Mouse (Mus musculus): Measurements from ENCODE around the gene Ppm1b. TPM values are rescaled to one million over a fixed set of nuclear protein-coding genes. Genes with fewer than 3 reads are reported as not detected.

Ppm1b gene
- polyA plus RNA-seq, 1 experiment from 2014 or later = 97.2 TPM

GRCm38 (mm10) chr17:85059136-85059535 lies 102.6 kb downstream of the Ppm1b start:
- H3K4me2 ChIP-seq = no peak overlapping the region
- 89% methylated on average over 6 of the region's 6 CpGs for WGBS
- peaks cover 22% of the 10 kb centered on the region for H3K36me3 ChIP-seq
- H3K4me3 ChIP-seq = no peak overlapping the region
- no peak for ATAC-seq (ENCODE audit: low FRiP score)
- no peaks in the 10 kb centered on the region for H3K27me3 ChIP-seq
- no peak overlapping the region for H3K27ac ChIP-seq
- no peaks in the 10 kb centered on the region for H3K4me1 ChIP-seq (replicated peaks)
- no peak overlapping the region for H3K9ac ChIP-seq
- H3K9me3 ChIP-seq = no peaks in the 10 kb centered on the region

GRCm38 (mm10) chr17:85063560-85063959 lies 107.0 kb downstream of the Ppm1b start:
- ATAC-seq (ENCODE audit: low FRiP score) = no peak
- Histone ChIP-seq H3K9ac (no peak overlapping the region), H3K4me1 (replicated peaks) (no peaks in the 10 kb centered on the region), H3K9me3 (no peaks in the 10 kb centered on the region), H3K4me3 (no peak overlapping the region), H3K27me3 (no peaks in the 10 kb centered on the region), H3K27ac (no peak overlapping the region), H3K36me3 (peaks cover 65% of the 10 kb centered on the region), H3K4me2 (no peak overlapping the region)
- WGBS = 90% methylated on average over 7 of the region's 7 CpGs

DNA sequence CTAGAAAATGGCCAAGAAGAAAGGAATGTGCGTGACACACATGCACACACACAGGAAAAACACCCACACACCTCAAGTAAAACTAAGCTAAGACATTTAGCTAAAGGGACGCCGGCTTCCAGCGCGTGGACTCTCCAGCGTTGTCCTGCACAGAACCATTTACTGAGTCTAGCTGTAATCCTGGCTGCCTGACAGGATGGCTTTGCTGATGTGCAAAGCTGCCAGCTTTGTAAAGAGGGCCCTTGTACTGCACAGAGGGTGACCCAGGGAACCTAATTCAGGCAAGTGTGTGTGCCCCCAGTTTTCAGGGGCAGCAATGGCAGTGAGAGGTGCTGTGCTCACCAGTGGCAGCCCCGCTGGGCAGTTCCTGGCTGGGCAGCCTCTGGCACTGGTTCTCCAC lies 110.8 kb downstream of the Ppm1b start:
- Histone ChIP-seq H3K36me3 (peaks cover 94% of the 10 kb centered on the region), H3K9me3 (no peaks in the 10 kb centered on the region), H3K4me2 (no peak overlapping the region), H3K27me3 (no peaks in the 10 kb centered on the region), H3K9ac (no peak overlapping the region), H3K4me3 (no peak overlapping the region), H3K27ac (no peak overlapping the region), H3K4me1 (replicated peaks) (peaks cover 1% of the 10 kb centered on the region)
- 97% methylated on average over 7 of the region's 7 CpGs for WGBS
- no peak for ATAC-seq (ENCODE audit: low FRiP score)

GRCm38 (mm10) chr17:85070658-85071057 lies 114.1 kb downstream of the Ppm1b start:
- H3K4me2 ChIP-seq = no peak overlapping the region
- H3K27me3 ChIP-seq = no peaks in the 10 kb centered on the region
- no peak overlapping the region for H3K4me3 ChIP-seq
- ATAC-seq (ENCODE audit: low FRiP score) = no peak
- peaks cover 78% of the 10 kb centered on the region for H3K36me3 ChIP-seq
- H3K27ac ChIP-seq = no peak overlapping the region
- WGBS = 89% methylated on average over 6 of the region's 6 CpGs
- H3K9ac ChIP-seq = no peak overlapping the region
- no peaks in the 10 kb centered on the region for H3K9me3 ChIP-seq
- H3K4me1 ChIP-seq (replicated peaks) = peaks cover 11% of the 10 kb centered on the region

- H3K36me3 ChIP-seq = peaks cover 78% of the 10 kb centered on the region
- H3K27me3 ChIP-seq = no peaks in the 10 kb centered on the region
- no peak for ATAC-seq (ENCODE audit: low FRiP score)
- H3K27ac ChIP-seq = no peak overlapping the region
- WGBS = 83% methylated on average over 8 of the region's 8 CpGs
- H3K4me3 ChIP-seq = no peak overlapping the region
- H3K4me2 ChIP-seq = no peak overlapping the region
- no peak overlapping the region; the same call in 1 of the 2 replicates for H3K9ac ChIP-seq
- no peaks in the 10 kb centered on the region for H3K9me3 ChIP-seq
- H3K4me1 ChIP-seq (replicated peaks) = peaks cover 11% of the 10 kb centered on the region
These were observed 114.7 kb downstream of the Ppm1b start for GRCm38 (mm10) chr17:85071088-85071775.

DNA sequence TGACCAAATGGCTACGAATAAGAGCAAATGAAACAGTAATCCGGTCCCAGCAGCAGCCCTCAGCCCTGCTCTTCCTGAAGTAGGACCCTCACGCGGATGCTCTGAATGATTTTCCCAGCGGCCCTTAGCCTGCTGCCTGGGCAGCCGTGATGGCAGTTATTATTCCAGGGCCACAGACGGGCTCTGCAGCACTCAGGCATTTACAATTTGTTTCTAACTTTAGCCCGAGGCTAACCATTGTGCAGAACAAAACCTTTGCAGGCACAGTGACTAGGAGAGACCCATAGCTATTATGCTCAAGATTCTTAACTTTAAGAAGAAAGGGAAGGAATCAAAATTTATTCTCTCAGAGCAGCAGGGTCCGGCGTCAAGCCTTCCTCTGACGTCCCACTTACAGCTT lies 115.8 kb downstream of the Ppm1b start:
- Histone ChIP-seq H3K27ac (peak overlapping the region; percentile 41; the same call in 1 of the 2 replicates), H3K4me2 (no peak overlapping the region), H3K4me1 (replicated peaks) (peaks cover 11% of the 10 kb centered on the region), H3K4me3 (no peak overlapping the region), H3K36me3 (peaks cover 76% of the 10 kb centered on the region), H3K9me3 (no peaks in the 10 kb centered on the region), H3K27me3 (no peaks in the 10 kb centered on the region), H3K9ac (no peak overlapping the region)
- 36% methylated on average over 11 of the region's 11 CpGs for WGBS
- no peak for ATAC-seq (ENCODE audit: low FRiP score)

- H3K36me3 ChIP-seq = peaks cover 75% of the 10 kb centered on the region
- peak overlapping the region; percentile 41; the same call in 1 of the 2 replicates for H3K27ac ChIP-seq
- ATAC-seq (ENCODE audit: low FRiP score) = no peak
These were observed 116.7 kb downstream of the Ppm1b start for GRCm38 (mm10) chr17:85073214-85073613.

More at GRCm38 (mm10) chr17:85073214-85073613, 116.7 kb downstream of the Ppm1b start:
- Histone ChIP-seq H3K4me3 (no peak overlapping the region), H3K9ac (no peak overlapping the region), H3K4me2 (no peak overlapping the region), H3K27me3 (no peaks in the 10 kb centered on the region), H3K4me1 (replicated peaks) (peaks cover 11% of the 10 kb centered on the region), H3K9me3 (no peaks in the 10 kb centered on the region)
- WGBS = 61% methylated on average over 7 of the region's 7 CpGs

Other genes starting within 250 kb of the Ppm1b start
- gene Lrpprc, start 166.0 kb upstream of the Ppm1b start, polyA plus RNA-seq (2015; fragmentation: Nextera tagmentation; extraction: Ambion mirVana) = 42.0 and 43.1 TPM in 2 replicates
- gene Slc3a1, start 71.6 kb downstream of the Ppm1b start, polyA plus RNA-seq (2015; fragmentation: Nextera tagmentation; extraction: Ambion mirVana) = 0.32 and 0.47 TPM in 2 replicates
- gene Prepl, start 133.5 kb downstream of the Ppm1b start, polyA plus RNA-seq (2015; fragmentation: Nextera tagmentation; extraction: Ambion mirVana) = 83.0 and 83.1 TPM in 2 replicates
- gene Camkmt, start 133.8 kb downstream of the Ppm1b start, polyA plus RNA-seq (2015; fragmentation: Nextera tagmentation; extraction: Ambion mirVana) = 18.3 and 18.7 TPM in 2 replicates